Mouse (Mus musculus) liver, postnatal 0 days (tissue): ENCODE measurements around the gene Naa50.

Source experiments
- CTCF ChIP-seq: sonication (generic); IDR thresholded peaks from 2 replicates; pipeline ENCODE4 v1.5.1; 2016; ENCODE audit warnings: antibody characterized with exemption, low read depth
- EP300 ChIP-seq: IDR thresholded peaks from 2 replicates; pipeline ENCODE4 v1.6.1; 2016; ENCODE audit warnings: antibody characterized with exemption, low read depth, mild to moderate bottlenecking

- TF ChIP-seq CTCF (no peak), EP300 (no peak)
These were observed 35.4 kb downstream of the Naa50 start for GRCm38 (mm10) chr16:44175001-44175400.
